In genomic region chr2:26482824-26483223, GRCm38 (mm10) we compare ENCODE assay signal across 10 mouse cellular contexts. TPM values are rescaled to one million over a fixed set of nuclear protein-coding genes. Genes with fewer than 3 reads are reported as not detected.
A peak's percentile ranks its signal among the peaks of the same experiment; 100 is the strongest.
DNase-seq lines count a peak whose midpoint lies in the region; ATAC-seq and TF ChIP-seq lines count a peak whose summit lies in the region.
"Had no signal": no experiment of that assay in that cellular context is flagged by ENCODE, and none has a peak within 500 bp of the region (broad histone marks: within the 10 kb centered on the region; RNA-seq: fewer than 3 reads in every experiment).

No protein-coding gene starts in this region.

- no peaks in the 10 kb centered on the region for H3K27me3 ChIP-seq in heart, adult 2 months (ENCODE audit: control insufficient read depth, insufficient read depth, low read length)
- no peaks in the 10 kb centered on the region for H3K27me3 ChIP-seq in neural tube, embryonic 11.5 days (ENCODE audit: control insufficient read depth, insufficient read depth, low read length)
- H3K27me3 ChIP-seq in liver, postnatal 0 days (ENCODE audit: insufficient read depth, low read length) = no peaks in the 10 kb centered on the region
- H3K27me3 ChIP-seq: limb, embryonic 13.5 days had no signal

- DNase-seq in heart, adult 2 months = no peak
- no peak for DNase-seq in heart, postnatal 14 days
- DNase-seq in neural tube, embryonic 11.5 days (ENCODE audit: low spot score) = no peak
- DNase-seq in neural tube, embryonic 10.5 days (ENCODE audit: extremely low spot score, low spot score) = no peak
- no peak for DNase-seq in liver, postnatal 0 days
- no peak for DNase-seq in urinary bladder, postnatal 14 days (ENCODE audit: low spot score)
- no peak for DNase-seq in cerebellum, adult 8-10 months
- no peak for DNase-seq in cerebellum, adult 18-20 months
- DNase-seq: thymus, postnatal 36 days had no signal

- intact Hi-C loops in heart, adult 2 months (cut with DNase I) = no loop called here
- intact Hi-C loops in heart, postnatal 14 days (cut with DNase I) = no loop called here

- H3K4me3 ChIP-seq in heart, adult 2 months = no peak overlapping the region
- H3K4me3 ChIP-seq in neural tube, embryonic 11.5 days (ENCODE audit: low read depth, low read length) = no peak overlapping the region
- no peak overlapping the region for H3K4me3 ChIP-seq in liver, postnatal 0 days (ENCODE audit: low read depth, low read length)
- H3K4me3 ChIP-seq: limb, embryonic 13.5 days had no signal

- no peak for TF ChIP-seq POLR2A in heart, adult 2 months (IDR thresholded peaks at IDR 0.05; ENCODE audit: insufficient read depth, low read depth, low read length)

- WGBS in heart, adult 2 months = 65% methylated on average over 3 of the region's 3 CpGs
- WGBS in neural tube, embryonic 11.5 days = 93% methylated on average over 3 of the region's 3 CpGs
- 52% methylated on average over 3 of the region's 3 CpGs for WGBS in liver, postnatal 0 days (ENCODE audit: insufficient replicate concordance)

- ATAC-seq in neural tube, embryonic 11.5 days (ENCODE audit: insufficient read depth, low FRiP score, low TSS enrichment) = no peak
- no peak for ATAC-seq in liver, postnatal 0 days

- no peak overlapping the region for H3K9ac ChIP-seq in heart, adult 2 months (ENCODE audit: low read depth, low read length)
- no peak overlapping the region for H3K9ac ChIP-seq in neural tube, embryonic 11.5 days (ENCODE audit: low read length)
- H3K9ac ChIP-seq in liver, postnatal 0 days (replicated peaks) = peak overlapping the region; percentile 54
- H3K9ac ChIP-seq: limb, embryonic 13.5 days had no signal

- peaks cover 37% of the 10 kb centered on the region for H3K4me1 ChIP-seq in heart, adult 2 months (ENCODE audit: control insufficient read depth, insufficient read depth, low read length)
- peaks cover 63% of the 10 kb centered on the region for H3K4me1 ChIP-seq in neural tube, embryonic 11.5 days (ENCODE audit: control insufficient read depth, insufficient read depth, low read length)
- peaks cover 66% of the 10 kb centered on the region for H3K4me1 ChIP-seq in liver, postnatal 0 days (ENCODE audit: insufficient read depth)

- H3K27ac ChIP-seq in heart, adult 2 months = peak overlapping the region; percentile 54
- peak overlapping the region; percentile 54; the same call in 1 of the 2 replicates for H3K27ac ChIP-seq in neural tube, embryonic 11.5 days (ENCODE audit: low read depth, low read length)
- peak overlapping the region; percentile 86 for H3K27ac ChIP-seq in liver, postnatal 0 days (ENCODE audit: low read depth)
- H3K27ac ChIP-seq: limb, embryonic 13.5 days had no signal

- TF ChIP-seq CTCF in heart, adult 2 months (IDR thresholded peaks at IDR 0.05) = no peak
- no peak for TF ChIP-seq CTCF in liver, postnatal 0 days (IDR thresholded peaks at IDR 0.05; ENCODE audit: low read depth)

- no peak overlapping the region for H3K4me2 ChIP-seq in neural tube, embryonic 11.5 days (ENCODE audit: low read depth)
- H3K4me2 ChIP-seq in liver, postnatal 0 days (ENCODE audit: low read depth, low read length) = peak overlapping the region; percentile 59
- H3K4me2 ChIP-seq: limb, embryonic 13.5 days had no signal

- no peaks in the 10 kb centered on the region for H3K9me3 ChIP-seq in neural tube, embryonic 11.5 days (ENCODE audit: control insufficient read depth, low read length)
- no peaks in the 10 kb centered on the region for H3K9me3 ChIP-seq in liver, postnatal 0 days (ENCODE audit: low read length)
- H3K9me3 ChIP-seq: limb, embryonic 13.5 days had no signal

- H3K36me3 ChIP-seq in heart, adult 2 months (ENCODE audit: control insufficient read depth, insufficient read depth, low read length) = peaks cover 6% of the 10 kb centered on the region
- peaks cover 27% of the 10 kb centered on the region for H3K36me3 ChIP-seq in neural tube, embryonic 11.5 days (ENCODE audit: control insufficient read depth, insufficient read depth, low read length)
- peaks cover 41% of the 10 kb centered on the region for H3K36me3 ChIP-seq in liver, postnatal 0 days (replicated peaks; ENCODE audit: insufficient read depth, low read length)

- peaks cover 8% of the 10 kb centered on the region for H3K79me2 ChIP-seq in heart, adult 2 months (replicated peaks; ENCODE audit: control insufficient read depth, insufficient read depth, low read length)

- TF ChIP-seq EP300 in heart, adult 2 months (IDR thresholded peaks at IDR 0.05; ENCODE audit: insufficient read depth, low read depth, low read length) = no peak
- TF ChIP-seq EP300 in liver, postnatal 0 days (IDR thresholded peaks at IDR 0.05; ENCODE audit: low read depth) = no peak

RNA-seq across cellular contexts. Expression of gene Notch1, which starts 33.6 kb away (rescaled TPM):
- 10 to 100 TPM; 31.6 to 32.4 TPM for total RNA-seq in heart, adult 2 months (2021)
- 22.0 and 23.2 TPM in 2 replicates for polyA plus RNA-seq in heart, adult 2 months (2012; rRNA removed)
- 10 to 100 TPM; 43.8 to 49.4 TPM for total RNA-seq in heart, postnatal 14 days (2021)
- 56.9 and 60.4 TPM in 2 replicates for polyA plus RNA-seq in neural tube, embryonic 11.5 days (2014; fragmentation: Nextera tagmentation; extraction: Ambion mirVana)
- 2.0 and 2.1 TPM in 2 replicates for polyA plus RNA-seq in liver, postnatal 0 days (2015; fragmentation: Nextera tagmentation; extraction: Ambion mirVana)

RNA-seq across cellular contexts. Expression of gene Sec16a, which starts 37.8 kb away (rescaled TPM):
- 10 to 100 TPM; 36.3 to 40.4 TPM for total RNA-seq in heart, adult 2 months (2021)
- polyA plus RNA-seq in heart, adult 2 months (2012; rRNA removed) = 37.5 and 50.1 TPM in 2 replicates
- total RNA-seq in heart, postnatal 14 days (2021) = 10 to 100 TPM; 37.4 to 40.5 TPM
- 40.2 and 40.5 TPM in 2 replicates for polyA plus RNA-seq in neural tube, embryonic 11.5 days (2014; fragmentation: Nextera tagmentation; extraction: Ambion mirVana)
- polyA plus RNA-seq in liver, postnatal 0 days (2015; fragmentation: Nextera tagmentation; extraction: Ambion mirVana) = 7.8 and 8.0 TPM in 2 replicates
